Mouse (Mus musculus) adrenal gland, postnatal 10 days (tissue): ENCODE measurements at regions not wholly inside any gene's neighbourhood (a gene's known extent, or its start where the extent isn't known, plus 50 kb on each side); places are given as distances from the start of the nearest gene placed in this dataset.

Experiments used
- DNase-seq: peaks from one replicate; pipeline ENCODE4 v3.0.0; 2021; ENCODE audit warnings: mixed read lengths

DNA sequence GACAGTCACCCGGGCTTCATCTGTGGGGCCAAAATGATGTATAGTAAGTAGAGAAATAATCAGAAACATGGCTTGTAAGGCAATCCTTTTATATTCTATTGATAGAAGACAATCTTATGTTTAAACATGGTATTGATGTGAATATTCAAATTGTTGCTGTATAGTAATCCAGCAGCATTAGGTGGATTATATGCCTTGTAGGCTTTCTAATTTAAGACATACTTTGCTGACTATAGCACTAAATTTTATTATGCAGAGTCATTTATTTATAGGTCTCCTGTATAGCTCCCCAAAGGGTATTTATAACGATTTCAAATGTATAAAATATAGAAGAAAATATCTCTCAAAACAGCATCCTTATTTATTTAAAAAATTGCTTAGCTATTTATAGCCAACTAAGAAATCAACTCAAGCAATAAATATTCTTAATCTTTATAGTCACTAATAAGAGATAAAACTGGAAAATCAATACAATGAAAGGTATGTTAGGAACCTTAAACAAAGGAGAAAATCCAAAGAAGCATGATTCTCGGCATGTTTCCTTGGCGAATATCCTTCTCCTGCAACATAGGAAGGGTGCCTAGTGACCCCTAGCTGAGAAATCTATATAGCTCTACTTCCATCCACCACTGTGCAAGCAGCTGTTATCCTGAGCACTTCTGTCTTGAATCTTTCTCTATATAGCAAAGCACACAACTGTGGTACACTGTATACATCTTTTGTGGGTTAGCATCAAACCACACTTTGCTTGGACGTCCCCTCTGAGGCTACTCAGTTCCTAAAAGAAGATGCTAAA is 188.8 kb upstream of the Gm49339 start:
- DNase-seq, result no peak

DNA sequence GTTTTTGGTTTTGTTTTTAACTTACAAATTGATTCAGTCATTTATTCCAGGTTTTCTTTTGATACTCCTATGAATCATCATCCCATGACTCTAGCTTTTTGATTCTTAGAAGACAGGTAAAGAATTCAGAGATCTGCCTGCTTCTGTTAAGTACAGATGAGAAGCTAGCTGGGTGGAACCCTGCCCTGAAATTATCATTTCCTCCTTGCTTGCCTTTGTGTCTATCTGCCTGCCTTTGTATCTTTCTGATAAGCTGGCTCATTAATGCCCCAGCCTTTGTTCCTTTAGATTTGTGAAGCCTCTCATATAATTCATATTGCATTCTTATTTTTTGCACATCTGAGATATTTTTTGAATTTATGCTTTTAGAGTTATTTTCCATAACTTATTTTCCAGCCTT is 167.6 kb upstream of the Gm49339 start:
- no peak for DNase-seq

GRCm38 (mm10) chr10:51320207-51320606 is 160.2 kb upstream of the Gm49339 start:
- no peak for DNase-seq

GRCm38 (mm10) chr10:51328772-51329171 is 151.6 kb upstream of the Gm49339 start:
- no peak for DNase-seq

DNA sequence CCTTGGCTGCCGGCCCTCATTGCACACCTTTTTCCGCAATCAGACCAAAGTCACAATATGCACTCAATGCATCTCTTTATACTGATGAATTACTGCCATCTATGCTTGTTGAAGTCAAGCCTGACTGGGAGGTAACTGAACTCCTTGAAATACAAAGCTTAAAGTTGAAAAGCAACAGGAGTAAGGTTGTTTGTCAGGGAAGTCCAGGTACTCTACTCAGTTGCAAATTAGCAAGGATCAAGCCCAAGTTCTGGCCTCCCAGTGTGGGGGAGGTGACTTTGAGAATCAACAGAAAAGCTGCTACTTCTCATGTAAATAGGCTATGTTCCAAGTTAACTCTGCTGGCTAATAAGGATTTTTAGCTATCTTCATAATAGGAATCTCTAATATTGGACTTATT is 151.0 kb upstream of the Gm49339 start:
- DNase-seq, result no peak
